Mouse (Mus musculus): ENCODE measurements around the gene Etfa. TPM values are rescaled to one million over a fixed set of nuclear protein-coding genes. Genes with fewer than 3 reads are reported as not detected.

Etfa gene
- polyA plus RNA-seq, 1 experiment from 2014 or later: 372 TPM

DNA sequence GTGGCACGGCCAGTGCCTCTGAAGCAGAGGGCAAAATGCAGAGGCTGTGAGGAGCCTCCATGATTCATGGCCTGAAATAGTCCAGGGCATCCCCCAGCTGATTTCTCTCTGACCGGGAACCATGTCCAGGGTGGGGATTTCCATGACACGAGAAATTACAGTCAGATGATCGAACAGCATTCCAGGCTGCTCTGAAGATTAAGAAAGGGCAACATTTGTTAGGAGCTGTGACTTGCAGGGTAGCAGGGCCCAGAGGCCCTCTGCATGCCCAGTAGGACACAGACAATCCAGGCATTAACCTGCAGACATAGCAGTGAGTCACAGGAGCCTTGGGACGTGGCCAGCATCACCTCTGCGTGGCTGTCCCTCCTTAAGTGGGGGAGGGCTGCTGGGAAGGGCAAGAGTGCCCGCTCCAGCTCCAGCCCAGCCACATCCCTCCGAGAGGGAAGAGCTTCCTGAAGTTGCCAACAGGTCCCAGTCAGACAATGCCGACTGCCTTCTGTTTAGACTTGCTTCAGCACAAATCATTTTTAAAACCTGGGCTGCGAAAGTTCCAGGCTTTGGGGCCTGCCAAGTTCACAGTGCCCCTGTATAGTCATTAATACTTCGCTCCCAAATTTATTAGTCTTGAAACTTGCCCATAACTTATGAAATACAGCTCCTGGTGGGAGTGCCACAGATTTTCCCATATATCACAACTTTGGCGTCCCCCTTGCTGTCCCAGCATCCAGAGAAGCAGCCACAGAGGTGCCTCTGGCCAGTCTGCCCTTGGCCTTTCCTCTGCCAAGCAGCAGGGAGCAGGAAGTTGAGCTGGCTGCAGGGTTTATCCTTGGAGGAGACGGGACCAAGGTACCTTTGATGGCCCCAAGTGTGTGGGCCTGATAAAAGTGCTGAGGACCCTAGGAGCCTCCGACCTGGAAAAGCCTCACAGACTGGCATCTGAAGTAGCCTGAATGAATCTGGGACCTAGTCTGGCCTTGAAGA lies 79.4 kb downstream of the Etfa start:
- H3K4me2 ChIP-seq (ENCODE audit: low read length): no peak overlapping the region
- DNase-seq (ENCODE audit: low spot score): no peak
- no peak overlapping the region for H3K4me3 ChIP-seq (replicated peaks; ENCODE audit: low read depth, low read length)
- no peaks in the 10 kb centered on the region for H3K36me3 ChIP-seq (ENCODE audit: insufficient read depth, low read length)
- 38% methylated on average over 14 of the region's 14 CpGs for WGBS
- no peak overlapping the region for H3K27ac ChIP-seq
- H3K27me3 ChIP-seq (ENCODE audit: insufficient read depth, low read length): no peaks in the 10 kb centered on the region
- no peaks in the 10 kb centered on the region for H3K9me3 ChIP-seq (replicated peaks; ENCODE audit: low read length)
- H3K9ac ChIP-seq (ENCODE audit: low read depth, low read length): no peak overlapping the region
- TF ChIP-seq CTCF (IDR thresholded peaks at IDR 0.05; ENCODE audit: low read depth): no peak
- no peaks in the 10 kb centered on the region for H3K4me1 ChIP-seq (replicated peaks; ENCODE audit: insufficient read depth, low read length)
- ATAC-seq (replicated peaks; ENCODE audit: low FRiP score, low read depth): no peak

DNA sequence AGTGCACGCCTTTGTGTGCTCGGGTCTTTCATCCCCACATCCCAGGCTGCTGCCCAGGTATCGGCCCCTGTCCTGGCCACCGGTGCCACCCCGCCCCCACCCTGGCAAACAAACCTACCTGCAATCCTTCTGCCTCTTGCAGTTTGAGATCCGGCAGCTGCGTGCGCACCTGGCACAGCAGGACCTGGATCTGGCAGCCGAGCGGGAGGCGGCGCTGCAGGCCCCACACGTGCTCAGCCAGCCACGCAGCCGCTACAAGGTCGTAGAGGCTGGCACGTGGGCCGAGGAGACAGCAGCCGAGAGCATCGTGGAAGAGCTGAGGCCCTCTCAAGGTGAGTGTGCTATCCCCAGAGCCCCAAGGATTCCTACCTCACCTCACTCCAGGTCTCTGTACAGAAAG lies 81.9 kb downstream of the Etfa start:
- Histone ChIP-seq H3K27me3 (ENCODE audit: insufficient read depth, low read length) (no peaks in the 10 kb centered on the region), H3K4me2 (ENCODE audit: low read length) (peak overlapping the region; percentile 14; the same call in 1 of the 2 replicates), H3K9me3 (replicated peaks; ENCODE audit: low read length) (no peaks in the 10 kb centered on the region), H3K27ac (no peak overlapping the region), H3K9ac (ENCODE audit: low read depth, low read length) (no peak overlapping the region), H3K4me1 (replicated peaks; ENCODE audit: insufficient read depth, low read length) (no peaks in the 10 kb centered on the region), H3K36me3 (ENCODE audit: insufficient read depth, low read length) (no peaks in the 10 kb centered on the region), H3K4me3 (replicated peaks; ENCODE audit: low read depth, low read length) (no peak overlapping the region)
- peak; percentile 17; the same call in 1 of the 2 replicates for ATAC-seq (replicated peaks; ENCODE audit: low FRiP score, low read depth)
- no peak for DNase-seq (ENCODE audit: low spot score)
- TF ChIP-seq CTCF (IDR thresholded peaks at IDR 0.05; ENCODE audit: low read depth): peak; percentile 36; the same call in 1 of the 2 replicates
- WGBS: 19% methylated on average over 20 of the region's 20 CpGs

DNA sequence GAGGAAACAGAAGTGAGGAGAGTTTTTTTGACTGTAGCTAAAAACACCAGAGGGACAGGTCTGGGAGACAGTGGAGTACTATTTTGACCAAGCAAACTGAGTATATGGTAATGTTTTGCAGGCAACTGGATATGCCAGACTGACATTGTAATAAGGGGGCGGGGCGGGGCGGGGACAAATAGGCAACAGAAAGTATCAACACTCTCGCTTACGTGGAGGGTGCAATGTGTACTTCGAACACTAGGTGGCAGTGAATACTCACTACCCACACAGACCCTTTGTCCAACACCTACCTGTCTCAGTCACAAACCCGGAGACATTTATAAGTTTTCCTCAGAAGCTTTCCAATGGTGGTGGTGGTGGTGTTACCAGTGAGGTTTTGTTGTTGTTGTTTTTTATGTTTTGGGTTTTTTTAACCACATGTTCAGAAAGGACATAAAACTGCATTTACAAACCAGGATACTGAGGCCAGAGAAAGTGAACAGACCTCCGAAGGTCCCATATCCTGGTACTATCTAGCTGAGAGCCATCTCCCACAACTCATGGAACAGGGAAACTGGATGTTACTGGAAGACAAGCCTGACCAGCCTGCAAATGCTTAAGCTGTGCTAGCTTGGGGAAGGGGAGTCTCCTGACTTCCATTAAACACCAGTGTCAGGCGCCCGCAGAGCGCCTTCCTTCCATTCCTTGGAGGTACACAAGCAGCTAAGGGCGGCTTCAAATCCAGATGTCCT lies 82.6 kb downstream of the Etfa start:
- TF ChIP-seq CTCF (IDR thresholded peaks at IDR 0.05; ENCODE audit: low read depth): peak; percentile 87
- DNase-seq (ENCODE audit: low spot score): peak; percentile 84
- Histone ChIP-seq H3K9me3 (replicated peaks; ENCODE audit: low read length) (no peaks in the 10 kb centered on the region), H3K27ac (no peak overlapping the region), H3K27me3 (ENCODE audit: insufficient read depth, low read length) (no peaks in the 10 kb centered on the region), H3K9ac (ENCODE audit: low read depth, low read length) (no peak overlapping the region), H3K4me2 (ENCODE audit: low read length) (no peak overlapping the region; the same call in 1 of the 2 replicates), H3K4me1 (replicated peaks; ENCODE audit: insufficient read depth, low read length) (no peaks in the 10 kb centered on the region), H3K4me3 (replicated peaks; ENCODE audit: low read depth, low read length) (no peak overlapping the region), H3K36me3 (ENCODE audit: insufficient read depth, low read length) (no peaks in the 10 kb centered on the region)
- ATAC-seq (replicated peaks; ENCODE audit: low FRiP score, low read depth): peak; percentile 66
- 34% methylated on average over 12 of the region's 12 CpGs for WGBS

DNA sequence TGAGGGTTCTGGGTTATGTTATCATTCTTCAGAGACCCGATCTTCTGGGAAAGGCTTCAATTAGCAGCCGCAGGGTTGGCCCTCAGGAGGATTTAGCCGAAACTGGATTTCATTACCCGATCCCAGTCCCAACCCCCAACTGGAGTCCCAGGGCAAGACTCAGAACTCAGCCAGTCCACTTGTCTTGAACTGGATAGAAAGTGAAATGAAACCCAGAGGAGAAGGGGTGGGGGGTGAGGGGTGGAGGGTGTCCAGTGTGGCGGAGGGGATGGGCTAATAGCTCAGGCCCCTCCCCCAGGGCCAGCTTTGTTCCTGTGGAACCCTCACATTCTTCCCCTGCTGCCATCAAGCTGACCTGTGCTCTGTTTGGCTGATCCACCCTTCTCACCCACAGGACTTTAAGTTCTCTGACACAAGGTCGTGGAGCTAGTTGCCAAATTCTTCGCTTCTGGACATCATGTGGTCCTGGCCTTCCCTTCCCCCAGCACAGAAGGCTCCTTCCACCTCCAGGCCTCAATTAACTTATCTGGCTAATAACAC lies 86.7 kb downstream of the Etfa start:
- DNase-seq (ENCODE audit: low spot score) (no peak), ATAC-seq (replicated peaks; ENCODE audit: low FRiP score, low read depth) (no peak)
- H3K27me3 ChIP-seq (ENCODE audit: insufficient read depth, low read length): no peaks in the 10 kb centered on the region
- H3K4me3 ChIP-seq (replicated peaks; ENCODE audit: low read depth, low read length): no peak overlapping the region
- no peaks in the 10 kb centered on the region for H3K36me3 ChIP-seq (ENCODE audit: insufficient read depth, low read length)
- no peak overlapping the region for H3K4me2 ChIP-seq (ENCODE audit: low read length)
- no peak for TF ChIP-seq CTCF (IDR thresholded peaks at IDR 0.05; ENCODE audit: low read depth)
- no peaks in the 10 kb centered on the region for H3K4me1 ChIP-seq (replicated peaks; ENCODE audit: insufficient read depth, low read length)
- H3K9ac ChIP-seq (ENCODE audit: low read depth, low read length): no peak overlapping the region
- no peak overlapping the region for H3K27ac ChIP-seq
- H3K9me3 ChIP-seq (replicated peaks; ENCODE audit: low read length): no peaks in the 10 kb centered on the region
- 63% methylated on average over 7 of the region's 7 CpGs for WGBS

DNA sequence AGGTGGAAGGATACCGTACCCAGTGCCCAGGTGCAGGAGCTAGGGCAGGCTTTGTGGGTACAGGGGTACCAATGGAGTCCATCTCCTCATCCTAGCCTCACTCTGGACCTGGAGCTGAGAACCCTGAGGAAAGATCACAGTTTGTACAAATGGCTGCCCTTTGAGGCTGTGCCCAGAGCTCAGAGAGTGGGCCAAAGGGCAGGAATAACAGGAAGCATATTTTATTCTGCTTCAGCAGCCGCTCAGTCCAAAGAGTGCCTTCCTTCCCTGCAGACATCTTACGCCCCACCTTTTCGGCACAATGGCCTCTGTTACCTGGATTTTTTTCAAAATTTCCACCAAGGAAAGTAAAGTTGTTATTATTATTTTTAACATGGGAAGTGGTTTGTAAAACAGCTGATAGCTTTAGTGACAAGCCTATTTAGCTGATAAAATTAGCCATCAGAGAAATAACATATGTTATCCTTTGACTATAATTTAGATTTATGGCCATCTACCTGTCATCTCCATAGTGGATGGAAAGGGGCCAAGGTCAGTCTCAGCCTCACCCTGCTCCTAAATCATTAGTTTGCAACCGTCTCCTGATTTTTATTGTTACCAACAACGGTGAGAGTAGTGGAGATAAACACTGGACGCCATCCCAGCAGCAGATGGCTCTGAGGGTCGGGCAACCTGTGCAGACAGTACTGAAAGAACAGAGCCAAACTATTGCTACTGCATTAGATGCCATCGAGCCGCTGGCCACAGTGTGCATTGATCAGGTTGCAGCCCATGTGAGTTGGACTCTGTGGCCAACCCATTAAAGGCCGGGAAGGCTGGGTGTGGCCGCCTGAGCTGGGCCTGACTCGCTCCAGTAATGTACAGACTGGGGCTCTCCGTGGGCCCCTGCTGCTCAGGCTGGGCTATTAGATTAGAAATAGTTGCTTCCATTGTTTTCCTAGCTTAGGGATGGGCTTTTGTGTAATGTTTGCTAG lies 88.3 kb downstream of the Etfa start:
- Histone ChIP-seq H3K9ac (ENCODE audit: low read depth, low read length) (no peak overlapping the region), H3K4me2 (ENCODE audit: low read length) (no peak overlapping the region), H3K27me3 (ENCODE audit: insufficient read depth, low read length) (no peaks in the 10 kb centered on the region), H3K4me1 (replicated peaks; ENCODE audit: insufficient read depth, low read length) (no peaks in the 10 kb centered on the region), H3K4me3 (replicated peaks; ENCODE audit: low read depth, low read length) (no peak overlapping the region), H3K9me3 (replicated peaks; ENCODE audit: low read length) (no peaks in the 10 kb centered on the region), H3K36me3 (ENCODE audit: insufficient read depth, low read length) (no peaks in the 10 kb centered on the region), H3K27ac (no peak overlapping the region)
- no peak for DNase-seq (ENCODE audit: low spot score)
- TF ChIP-seq CTCF (IDR thresholded peaks at IDR 0.05; ENCODE audit: low read depth): no peak
- ATAC-seq (replicated peaks; ENCODE audit: low FRiP score, low read depth): no peak; the same call in 1 of the 2 replicates
- WGBS: 55% methylated on average over 14 of the region's 14 CpGs
